Mouse (Mus musculus) forebrain, embryonic 14.5 days (tissue): Measurements from ENCODE around the gene Asxl1. TPM values are rescaled to one million over a fixed set of nuclear protein-coding genes. Genes with fewer than 3 reads are reported as not detected.

ENCODE experiments used
- ATAC-seq: fragments of 200-750 bp; cut with Nextera tagmentation; 2 replicates; pipeline ENCODE4 v1.8.0; 2017; ENCODE audit warnings: mild to moderate bottlenecking, moderate library complexity
- DNase-seq: peaks from one replicate; pipeline ENCODE4 v3.0.0-alpha.2; 2015; ENCODE audit warnings: low spot score
- H3K27ac ChIP-seq: fragments of 300-500 bp; sonication (generic); 2 replicates; pipeline ENCODE4 v1.5.1; 2014; ENCODE audit warnings: low read depth, mild to moderate bottlenecking, control low read depth, low read length, moderate library complexity
- H3K27me3 ChIP-seq: fragments of 300-500 bp; sonication (generic); replicated peaks from 2 replicates; pipeline ENCODE4 v1.6.1; 2014; ENCODE audit warnings: low read length, control low read depth, mixed read lengths; ENCODE audit not compliant: control insufficient read depth, insufficient read depth
- H3K36me3 ChIP-seq: fragments of 300-500 bp; sonication (generic); 2 replicates; pipeline ENCODE4 v1.6.1; 2014; ENCODE audit warnings: low read length, control low read depth; ENCODE audit not compliant: control insufficient read depth, insufficient read depth
- H3K4me1 ChIP-seq: fragments of 300-500 bp; sonication (generic); 2 replicates; pipeline ENCODE4 v1.6.1; 2014; ENCODE audit warnings: antibody characterized with exemption, low read length, control low read depth; ENCODE audit not compliant: control insufficient read depth, insufficient read depth
- H3K4me2 ChIP-seq: fragments of 300-500 bp; sonication (generic); 2 replicates; pipeline ENCODE4 v1.6.1; 2014; ENCODE audit warnings: mild to moderate bottlenecking, control low read depth, low read length
- H3K4me3 ChIP-seq: fragments of 300-500 bp; sonication (generic); 2 replicates; pipeline ENCODE4 v1.5.1; 2014; ENCODE audit warnings: low read depth, low read length, control low read depth
- H3K9ac ChIP-seq: fragments of 300-500 bp; sonication (generic); 2 replicates; pipeline ENCODE4 v1.6.1; 2014; ENCODE audit warnings: mild to moderate bottlenecking, low read length, control low read depth, moderate library complexity
- H3K9me3 ChIP-seq: fragments of 300-500 bp; sonication (generic); replicated peaks from 2 replicates; pipeline ENCODE4 v1.6.1; 2016; ENCODE audit warnings: low read length, control low read depth, mixed read lengths; ENCODE audit not compliant: control insufficient read depth
- WGBS: fragments of 180-500 bp; shearing (Covaris S2); extraction: QIAGEN DNeasy Blood & Tissue Kit; methylation state at CpG from one replicate; pipeline ENCODE4 v1.1.7; 2014; 5-methylcytosine and 5-hydroxymethylcytosine counted together
- polyA plus RNA-seq: library from polyadenylated mRNA; unstranded; fragments of >200 nt; fragmentation: Nextera tagmentation; extraction: Ambion mirVana; gene quantifications from 2 replicates; pipeline ENCODE4 v1.2.1, GENCODE M21; 2014

Gene Asxl1
- 13.6 and 13.7 TPM in 2 replicates for polyA plus RNA-seq

- Histone ChIP-seq H3K9ac (peak within 1 kb of the TSS; percentile 91), H3K9me3 (no peaks in the 10 kb centered on the region), H3K27ac (peak within 1 kb of the TSS; percentile 97), H3K4me2 (peak within 1 kb of the TSS; percentile 56), H3K27me3 (no peaks in the 10 kb centered on the region), H3K4me3 (peak within 1 kb of the TSS; percentile 86), H3K4me1 (peaks cover 20% of the 10 kb centered on the region; the same call in 1 of the 2 replicates), H3K36me3 (no peaks in the 10 kb centered on the region)
- DNase-seq, result peak; percentile 99
- under 1% methylated on average over 62 of the region's 79 CpGs for WGBS
- peak; percentile 98 for ATAC-seq
These were observed at the start of gene Asxl1 for GRCm38 (mm10) chr2:153345454-153346220. Asxl1 (plus strand) TSS chr2:153345829.

DNA sequence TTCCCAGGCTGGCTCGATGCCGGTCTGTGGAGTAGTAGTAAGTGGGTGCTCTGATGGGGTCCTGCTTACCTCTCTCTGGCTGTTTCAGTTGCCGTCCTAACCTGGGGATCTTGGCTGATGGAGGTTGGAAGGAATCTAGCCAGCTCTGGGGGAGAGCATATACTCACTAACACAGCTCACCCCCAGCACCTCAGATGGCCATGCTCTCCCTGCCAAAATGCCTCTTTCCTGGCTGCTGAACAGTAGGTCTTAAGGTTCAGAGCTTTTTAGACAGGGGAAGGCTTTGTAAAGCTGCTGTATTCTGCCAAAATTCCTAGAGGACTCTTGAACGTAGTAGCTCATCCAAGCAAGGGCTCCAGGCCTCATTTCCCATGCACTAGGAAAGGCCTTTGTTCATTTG lies 47.9 kb upstream of the Asxl1 start:
- 82% methylated on average over 4 of the region's 4 CpGs for WGBS

DNA sequence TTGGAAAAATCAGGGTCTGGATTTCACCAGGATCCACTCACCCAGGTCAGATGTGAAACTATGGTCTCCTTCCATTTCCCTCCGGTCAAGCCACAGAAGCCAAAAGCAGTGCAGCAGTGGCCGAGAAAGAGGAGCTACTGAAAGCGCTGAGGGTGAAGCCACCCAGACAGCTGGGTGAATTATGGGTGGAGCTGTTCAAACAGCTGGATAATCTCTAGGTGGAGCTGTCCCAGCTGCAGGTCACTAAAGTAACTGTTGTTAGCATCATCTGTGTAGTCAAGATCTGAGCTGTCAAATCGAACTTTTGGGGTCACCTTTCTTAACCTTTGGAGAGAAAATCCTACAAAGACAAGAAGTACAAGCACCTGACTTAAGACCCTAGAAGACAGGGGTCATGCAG lies 47.2 kb upstream of the Asxl1 start:
- Histone ChIP-seq H3K9me3 (no peaks in the 10 kb centered on the region), H3K9ac (no peak overlapping the region), H3K4me1 (no peaks in the 10 kb centered on the region), H3K27me3 (no peaks in the 10 kb centered on the region), H3K27ac (no peak overlapping the region), H3K4me2 (no peak overlapping the region), H3K36me3 (no peaks in the 10 kb centered on the region), H3K4me3 (no peak overlapping the region)
- DNase-seq, result no peak
- WGBS, result 78% methylated on average over 4 of the region's 4 CpGs
- no peak for ATAC-seq

More for the DNA sequence above, 47.9 kb upstream of the Asxl1 start:
- DNase-seq (no peak), ATAC-seq (no peak)
- no peak overlapping the region for H3K27ac ChIP-seq
- no peak overlapping the region for H3K4me3 ChIP-seq
- no peak overlapping the region for H3K9ac ChIP-seq
- no peaks in the 10 kb centered on the region for H3K27me3 ChIP-seq
- no peaks in the 10 kb centered on the region for H3K36me3 ChIP-seq
- H3K4me1 ChIP-seq, result no peaks in the 10 kb centered on the region
- no peak overlapping the region for H3K4me2 ChIP-seq
- no peaks in the 10 kb centered on the region for H3K9me3 ChIP-seq

- ATAC-seq (no peak), DNase-seq (no peak)
- 83% methylated on average over 4 of the region's 4 CpGs for WGBS
These were observed 46.8 kb upstream of the Asxl1 start for GRCm38 (mm10) chr2:153298863-153299262.

GRCm38 (mm10) chr2:153301123-153301522 lies 44.5 kb upstream of the Asxl1 start:
- Histone ChIP-seq H3K4me2 (no peak overlapping the region), H3K36me3 (no peaks in the 10 kb centered on the region), H3K4me3 (no peak overlapping the region), H3K4me1 (no peaks in the 10 kb centered on the region), H3K27ac (no peak overlapping the region), H3K9ac (no peak overlapping the region), H3K27me3 (no peaks in the 10 kb centered on the region), H3K9me3 (no peaks in the 10 kb centered on the region)
- ATAC-seq (no peak), DNase-seq (no peak)
- 95% methylated on average over 5 of the region's 5 CpGs for WGBS

More at GRCm38 (mm10) chr2:153298863-153299262, 46.8 kb upstream of the Asxl1 start:
- Histone ChIP-seq H3K27me3 (no peaks in the 10 kb centered on the region), H3K9me3 (no peaks in the 10 kb centered on the region), H3K9ac (no peak overlapping the region), H3K4me3 (no peak overlapping the region), H3K4me2 (no peak overlapping the region), H3K27ac (no peak overlapping the region), H3K4me1 (no peaks in the 10 kb centered on the region), H3K36me3 (no peaks in the 10 kb centered on the region)

- no peak overlapping the region for H3K4me3 ChIP-seq
- ATAC-seq (no peak), DNase-seq (no peak)
- no peaks in the 10 kb centered on the region for H3K27me3 ChIP-seq
- H3K4me2 ChIP-seq, result no peak overlapping the region
- no peak overlapping the region for H3K27ac ChIP-seq
- 81% methylated on average over 6 of the region's 6 CpGs for WGBS
- H3K4me1 ChIP-seq, result no peaks in the 10 kb centered on the region
- no peak overlapping the region for H3K9ac ChIP-seq
- H3K36me3 ChIP-seq, result no peaks in the 10 kb centered on the region
- H3K9me3 ChIP-seq, result no peaks in the 10 kb centered on the region
These were observed 40.4 kb upstream of the Asxl1 start for GRCm38 (mm10) chr2:153305240-153305639.

- no peak overlapping the region for H3K4me2 ChIP-seq
- no peaks in the 10 kb centered on the region for H3K9me3 ChIP-seq
- DNase-seq (no peak), ATAC-seq (no peak)
- H3K27ac ChIP-seq, result no peak overlapping the region
- no peak overlapping the region for H3K4me3 ChIP-seq
- no peaks in the 10 kb centered on the region for H3K4me1 ChIP-seq
- H3K36me3 ChIP-seq, result no peaks in the 10 kb centered on the region
- no peak overlapping the region for H3K9ac ChIP-seq
- no peaks in the 10 kb centered on the region for H3K27me3 ChIP-seq
- 92% methylated on average over 7 of the region's 7 CpGs for whole genome bisulfite sequencing
These were observed 37.0 kb upstream of the Asxl1 start for GRCm38 (mm10) chr2:153308586-153308985.

- Histone ChIP-seq H3K9ac (no peak overlapping the region), H3K36me3 (no peaks in the 10 kb centered on the region), H3K9me3 (no peaks in the 10 kb centered on the region), H3K4me1 (no peaks in the 10 kb centered on the region), H3K4me3 (no peak overlapping the region), H3K27me3 (no peaks in the 10 kb centered on the region), H3K4me2 (no peak overlapping the region), H3K27ac (no peak overlapping the region)
- 86% methylated on average over 8 of the region's 8 CpGs for WGBS
- DNase-seq (no peak), ATAC-seq (no peak)
These were observed 36.5 kb upstream of the Asxl1 start for GRCm38 (mm10) chr2:153309106-153309505.

- ATAC-seq (no peak), DNase-seq (no peak)
- Histone ChIP-seq H3K9me3 (no peaks in the 10 kb centered on the region), H3K27ac (no peak overlapping the region), H3K36me3 (no peaks in the 10 kb centered on the region), H3K9ac (no peak overlapping the region), H3K4me3 (no peak overlapping the region), H3K4me1 (no peaks in the 10 kb centered on the region), H3K27me3 (no peaks in the 10 kb centered on the region), H3K4me2 (no peak overlapping the region)
- 72% methylated on average over 6 of the region's 6 CpGs for WGBS
These were observed 35.4 kb upstream of the Asxl1 start for GRCm38 (mm10) chr2:153310228-153310627.
